Mouse (Mus musculus): Measurements from ENCODE around the gene Rpa2.

GRCm38 (mm10) chr4:132805146-132805545 is 37.0 kb downstream of the Rpa2 start:
- TF ChIP-seq TAL1 (IDR thresholded peaks at IDR 0.05; ENCODE audit: low read length) (no peak), GATA1 (IDR thresholded peaks at IDR 0.05; ENCODE audit: low read length) (no peak)
